Mouse (Mus musculus): ENCODE measurements around the gene Sipa1l3. TPM values are rescaled to one million over a fixed set of nuclear protein-coding genes. Genes with fewer than 3 reads are reported as not detected.

Sipa1l3 gene
- polyA plus RNA-seq, 1 experiment from 2014 or later = 17.4 TPM

DNA sequence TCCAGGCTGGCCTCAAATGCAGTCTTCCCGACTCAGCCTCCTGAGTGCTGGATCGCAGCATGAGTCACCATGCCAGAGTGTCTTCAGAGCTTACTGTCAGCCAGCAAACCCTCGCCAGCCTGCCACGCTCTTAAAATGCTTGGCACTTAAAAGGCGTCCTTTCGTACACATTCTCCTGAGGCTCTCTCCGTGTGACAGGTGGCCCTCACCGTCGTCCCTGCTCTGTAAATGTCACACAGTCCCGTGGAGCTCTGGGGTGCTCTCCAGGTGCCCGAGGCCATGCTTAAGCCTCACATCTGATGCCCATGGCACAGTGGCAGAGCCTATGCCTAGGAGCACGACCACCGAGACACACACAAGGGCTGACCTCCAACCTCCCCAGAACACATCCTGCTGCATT, 132.1 kb downstream of the Sipa1l3 start:
- no peak for ATAC-seq (ENCODE audit: low FRiP score, low TSS enrichment)
- no peak overlapping the region for H3K27ac ChIP-seq (ENCODE audit: low read depth, low read length)
- no peaks in the 10 kb centered on the region for H3K4me1 ChIP-seq (ENCODE audit: control insufficient read depth, insufficient read depth, low read length)
- H3K36me3 ChIP-seq (ENCODE audit: control insufficient read depth, insufficient read depth, low read length) = peaks cover 30% of the 10 kb centered on the region
- H3K4me3 ChIP-seq (ENCODE audit: low read length) = no peak overlapping the region
- no peaks in the 10 kb centered on the region for H3K27me3 ChIP-seq (ENCODE audit: control insufficient read depth, insufficient read depth, low read length)
- no peak overlapping the region for H3K4me2 ChIP-seq (replicated peaks; ENCODE audit: low read depth, low read length)
- 94% methylated on average over 13 of the region's 13 CpGs for WGBS
- H3K9me3 ChIP-seq (ENCODE audit: control insufficient read depth, low read length) = no peaks in the 10 kb centered on the region
- H3K9ac ChIP-seq (ENCODE audit: low read depth, low read length) = no peak overlapping the region

- H3K36me3 ChIP-seq (ENCODE audit: control insufficient read depth, insufficient read depth, low read length) = peaks cover 30% of the 10 kb centered on the region
- no peak overlapping the region for H3K9ac ChIP-seq (ENCODE audit: low read depth, low read length)
- no peak overlapping the region for H3K4me3 ChIP-seq (ENCODE audit: low read length)
- H3K9me3 ChIP-seq (ENCODE audit: control insufficient read depth, low read length) = no peaks in the 10 kb centered on the region
- H3K4me1 ChIP-seq (ENCODE audit: control insufficient read depth, insufficient read depth, low read length) = no peaks in the 10 kb centered on the region
- no peak overlapping the region for H3K4me2 ChIP-seq (replicated peaks; ENCODE audit: low read depth, low read length)
- no peaks in the 10 kb centered on the region for H3K27me3 ChIP-seq (ENCODE audit: control insufficient read depth, insufficient read depth, low read length)
- 92% methylated on average over 10 of the region's 10 CpGs for WGBS
- H3K27ac ChIP-seq (ENCODE audit: low read depth, low read length) = no peak overlapping the region
- ATAC-seq (ENCODE audit: low FRiP score, low TSS enrichment) = no peak
Measured at GRCm38 (mm10) chr7:29385791-29386190, 132.7 kb downstream of the Sipa1l3 start.

- Histone ChIP-seq H3K4me2 (replicated peaks; ENCODE audit: low read depth, low read length) (no peak overlapping the region), H3K4me3 (ENCODE audit: low read length) (no peak overlapping the region), H3K36me3 (ENCODE audit: control insufficient read depth, insufficient read depth, low read length) (peaks cover 38% of the 10 kb centered on the region), H3K27ac (ENCODE audit: low read depth, low read length) (no peak overlapping the region), H3K9ac (ENCODE audit: low read depth, low read length) (no peak overlapping the region), H3K4me1 (ENCODE audit: control insufficient read depth, insufficient read depth, low read length) (no peaks in the 10 kb centered on the region), H3K9me3 (ENCODE audit: control insufficient read depth, low read length) (no peaks in the 10 kb centered on the region), H3K27me3 (ENCODE audit: control insufficient read depth, insufficient read depth, low read length) (no peaks in the 10 kb centered on the region)
- peak; percentile 76 for ATAC-seq (ENCODE audit: low FRiP score, low TSS enrichment)
- 27% methylated on average over 10 of the region's 10 CpGs for WGBS
Measured at GRCm38 (mm10) chr7:29383255-29383654, 135.2 kb downstream of the Sipa1l3 start.

DNA sequence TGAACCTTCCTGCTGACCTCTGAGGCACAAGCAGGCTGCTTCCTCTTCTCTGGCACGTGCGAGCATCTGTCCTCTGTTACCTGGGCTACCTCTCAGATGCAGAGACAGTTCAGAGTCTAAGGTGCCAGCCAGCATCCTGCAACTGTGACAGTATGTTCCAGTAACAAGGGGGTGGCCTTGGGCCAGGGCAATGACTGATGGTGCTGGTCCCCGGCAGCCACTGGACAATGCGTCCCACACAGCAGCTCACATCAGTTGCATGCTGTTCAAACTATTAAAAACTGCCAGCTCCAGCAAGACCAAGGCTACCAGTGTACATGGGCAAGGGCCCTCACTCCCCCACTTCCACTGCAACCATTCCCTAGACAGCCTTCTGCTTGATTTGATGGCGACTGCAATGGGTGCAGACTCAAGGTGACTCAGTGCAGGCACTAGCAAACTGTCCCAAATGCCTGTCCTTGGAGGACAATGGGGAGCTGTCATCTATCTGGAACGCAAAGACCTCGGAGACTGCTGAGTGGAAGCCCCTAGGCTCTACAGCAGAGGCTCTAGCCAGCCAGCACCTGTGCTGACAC, 136.9 kb downstream of the Sipa1l3 start:
- Histone ChIP-seq H3K36me3 (ENCODE audit: control insufficient read depth, insufficient read depth, low read length) (peaks cover 33% of the 10 kb centered on the region), H3K4me2 (replicated peaks; ENCODE audit: low read depth, low read length) (no peak overlapping the region), H3K9me3 (ENCODE audit: control insufficient read depth, low read length) (no peaks in the 10 kb centered on the region), H3K4me1 (ENCODE audit: control insufficient read depth, insufficient read depth, low read length) (no peaks in the 10 kb centered on the region), H3K9ac (ENCODE audit: low read depth, low read length) (no peak overlapping the region), H3K4me3 (ENCODE audit: low read length) (no peak overlapping the region), H3K27ac (ENCODE audit: low read depth, low read length) (no peak overlapping the region), H3K27me3 (ENCODE audit: control insufficient read depth, insufficient read depth, low read length) (no peaks in the 10 kb centered on the region)
- 91% methylated on average over 7 of the region's 7 CpGs for WGBS
- ATAC-seq (ENCODE audit: low FRiP score, low TSS enrichment) = no peak

- WGBS = 84% methylated on average over 6 of the region's 6 CpGs
- Histone ChIP-seq H3K4me1 (ENCODE audit: control insufficient read depth, insufficient read depth, low read length) (no peaks in the 10 kb centered on the region), H3K4me3 (ENCODE audit: low read length) (no peak overlapping the region), H3K4me2 (replicated peaks; ENCODE audit: low read depth, low read length) (no peak overlapping the region), H3K27ac (ENCODE audit: low read depth, low read length) (no peak overlapping the region), H3K9ac (ENCODE audit: low read depth, low read length) (no peak overlapping the region), H3K27me3 (ENCODE audit: control insufficient read depth, insufficient read depth, low read length) (no peaks in the 10 kb centered on the region), H3K36me3 (ENCODE audit: control insufficient read depth, insufficient read depth, low read length) (peaks cover 25% of the 10 kb centered on the region; the same call in 1 of the 2 replicates), H3K9me3 (ENCODE audit: control insufficient read depth, low read length) (no peaks in the 10 kb centered on the region)
- no peak for ATAC-seq (ENCODE audit: low FRiP score, low TSS enrichment)
Measured at GRCm38 (mm10) chr7:29374054-29374453, 144.4 kb downstream of the Sipa1l3 start.

GRCm38 (mm10) chr7:29372123-29372522, 146.3 kb downstream of the Sipa1l3 start:
- H3K4me1 ChIP-seq (ENCODE audit: control insufficient read depth, insufficient read depth, low read length) = no peaks in the 10 kb centered on the region
- H3K27me3 ChIP-seq (ENCODE audit: control insufficient read depth, insufficient read depth, low read length) = no peaks in the 10 kb centered on the region
- H3K9me3 ChIP-seq (ENCODE audit: control insufficient read depth, low read length) = no peaks in the 10 kb centered on the region
- ATAC-seq (ENCODE audit: low FRiP score, low TSS enrichment) = no peak
- H3K27ac ChIP-seq (ENCODE audit: low read depth, low read length) = no peak overlapping the region
- 91% methylated on average over 5 of the region's 5 CpGs for WGBS
- H3K36me3 ChIP-seq (ENCODE audit: control insufficient read depth, insufficient read depth, low read length) = peaks cover 17% of the 10 kb centered on the region; the same call in 1 of the 2 replicates
- no peak overlapping the region for H3K4me2 ChIP-seq (replicated peaks; ENCODE audit: low read depth, low read length)
- no peak overlapping the region for H3K9ac ChIP-seq (ENCODE audit: low read depth, low read length)
- H3K4me3 ChIP-seq (ENCODE audit: low read length) = no peak overlapping the region

DNA sequence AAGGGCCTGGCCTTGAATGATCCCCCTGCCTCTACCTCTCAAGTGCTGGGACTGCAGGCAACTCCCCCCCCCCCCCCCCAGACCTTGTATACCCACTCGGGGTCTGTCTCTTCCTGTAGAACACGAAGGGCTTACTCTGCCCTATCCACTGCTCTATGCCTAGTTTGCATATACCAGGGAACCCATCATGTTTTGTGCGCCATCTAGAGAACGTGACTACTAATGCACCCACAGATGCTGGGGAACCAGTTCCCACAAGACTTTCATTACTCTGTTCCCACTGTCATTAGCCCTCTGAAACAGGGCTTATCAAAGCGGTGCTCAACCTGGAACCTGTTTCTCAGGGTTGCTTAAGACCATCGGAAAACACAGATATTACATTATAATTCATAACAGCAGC, 148.4 kb downstream of the Sipa1l3 start:
- Histone ChIP-seq H3K4me1 (ENCODE audit: control insufficient read depth, insufficient read depth, low read length) (no peaks in the 10 kb centered on the region), H3K9me3 (ENCODE audit: control insufficient read depth, low read length) (no peaks in the 10 kb centered on the region), H3K9ac (ENCODE audit: low read depth, low read length) (no peak overlapping the region), H3K4me3 (ENCODE audit: low read length) (no peak overlapping the region), H3K4me2 (replicated peaks; ENCODE audit: low read depth, low read length) (no peak overlapping the region), H3K36me3 (ENCODE audit: control insufficient read depth, insufficient read depth, low read length) (peaks cover 10% of the 10 kb centered on the region; the same call in 1 of the 2 replicates), H3K27me3 (ENCODE audit: control insufficient read depth, insufficient read depth, low read length) (no peaks in the 10 kb centered on the region), H3K27ac (ENCODE audit: low read depth, low read length) (no peak overlapping the region)
- no peak for ATAC-seq (ENCODE audit: low FRiP score, low TSS enrichment)
- WGBS = 71% methylated on average over 6 of the region's 6 CpGs

GRCm38 (mm10) chr7:29368004-29368320, 150.5 kb downstream of the Sipa1l3 start:
- Histone ChIP-seq H3K4me3 (ENCODE audit: low read length) (no peak overlapping the region), H3K4me2 (replicated peaks; ENCODE audit: low read depth, low read length) (no peak overlapping the region), H3K36me3 (ENCODE audit: control insufficient read depth, insufficient read depth, low read length) (peaks cover 10% of the 10 kb centered on the region; the same call in 1 of the 2 replicates), H3K27me3 (ENCODE audit: control insufficient read depth, insufficient read depth, low read length) (no peaks in the 10 kb centered on the region), H3K4me1 (ENCODE audit: control insufficient read depth, insufficient read depth, low read length) (no peaks in the 10 kb centered on the region), H3K9me3 (ENCODE audit: control insufficient read depth, low read length) (no peaks in the 10 kb centered on the region), H3K9ac (ENCODE audit: low read depth, low read length) (no peak overlapping the region), H3K27ac (ENCODE audit: low read depth, low read length) (no peak overlapping the region)
- no peak for ATAC-seq (ENCODE audit: low FRiP score, low TSS enrichment)
- 40% methylated on average over 5 of the region's 5 CpGs for WGBS

DNA sequence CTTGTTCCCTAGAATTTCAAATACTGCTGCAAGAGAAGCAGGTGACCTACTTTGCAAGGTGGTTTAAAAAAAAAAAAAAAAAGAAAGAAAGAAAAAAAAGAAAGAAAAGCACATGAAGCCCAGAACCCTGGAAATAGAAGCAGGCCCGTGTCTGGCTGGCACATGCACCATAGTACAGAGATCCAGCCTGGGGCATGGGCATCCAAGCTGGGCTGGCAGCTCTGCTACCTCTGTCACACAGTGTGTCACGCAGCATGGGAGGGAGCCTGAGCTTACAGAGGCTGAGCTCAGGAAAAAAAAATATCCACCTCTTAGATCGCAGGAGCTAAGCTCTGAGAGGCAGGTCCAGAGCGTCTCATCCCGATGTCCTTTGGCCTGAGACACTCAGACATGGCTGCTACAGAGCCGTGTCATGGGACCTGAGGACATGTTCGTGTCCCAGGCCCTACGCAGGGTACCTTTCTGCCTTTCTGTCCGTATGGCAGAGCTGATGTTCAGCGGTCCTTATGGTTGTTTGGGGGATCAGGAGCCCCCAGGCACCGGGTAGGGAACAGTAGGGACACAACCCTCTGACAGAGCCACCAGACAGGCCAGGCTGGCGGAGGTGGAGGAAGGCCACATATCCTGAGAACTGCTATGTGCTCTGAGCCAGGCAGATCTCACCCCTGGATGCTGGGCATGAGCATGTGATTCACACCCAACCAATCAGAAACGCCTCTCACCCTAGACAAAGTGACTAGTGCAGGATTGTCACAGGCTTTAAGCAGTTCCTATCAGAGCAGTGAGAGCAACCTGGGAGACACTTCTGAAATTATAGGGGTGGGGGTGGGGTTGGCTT, 151.1 kb downstream of the Sipa1l3 start:
- WGBS = 77% methylated on average over 13 of the region's 13 CpGs

More for the DNA sequence above, 151.1 kb downstream of the Sipa1l3 start:
- H3K9me3 ChIP-seq (ENCODE audit: control insufficient read depth, low read length) = no peaks in the 10 kb centered on the region
- no peaks in the 10 kb centered on the region for H3K4me1 ChIP-seq (ENCODE audit: control insufficient read depth, insufficient read depth, low read length)
- H3K27ac ChIP-seq (ENCODE audit: low read depth, low read length) = no peak overlapping the region
- ATAC-seq (ENCODE audit: low FRiP score, low TSS enrichment) = no peak
- H3K4me3 ChIP-seq (ENCODE audit: low read length) = no peak overlapping the region
- no peaks in the 10 kb centered on the region for H3K27me3 ChIP-seq (ENCODE audit: control insufficient read depth, insufficient read depth, low read length)
- peaks cover 13% of the 10 kb centered on the region; the same call in 1 of the 2 replicates for H3K36me3 ChIP-seq (ENCODE audit: control insufficient read depth, insufficient read depth, low read length)
- H3K9ac ChIP-seq (ENCODE audit: low read depth, low read length) = no peak overlapping the region
- no peak overlapping the region for H3K4me2 ChIP-seq (replicated peaks; ENCODE audit: low read depth, low read length)

Data from kidney, embryonic 14.5 days (tissue).